Mouse (Mus musculus): Measurements from ENCODE around the gene Ncs1. TPM values are rescaled to one million over a fixed set of nuclear protein-coding genes. Genes with fewer than 3 reads are reported as not detected.

Gene Ncs1
- total and polyA plus RNA-seq, 3 experiments: 0.04 TPM; not detected in 2

DNA sequence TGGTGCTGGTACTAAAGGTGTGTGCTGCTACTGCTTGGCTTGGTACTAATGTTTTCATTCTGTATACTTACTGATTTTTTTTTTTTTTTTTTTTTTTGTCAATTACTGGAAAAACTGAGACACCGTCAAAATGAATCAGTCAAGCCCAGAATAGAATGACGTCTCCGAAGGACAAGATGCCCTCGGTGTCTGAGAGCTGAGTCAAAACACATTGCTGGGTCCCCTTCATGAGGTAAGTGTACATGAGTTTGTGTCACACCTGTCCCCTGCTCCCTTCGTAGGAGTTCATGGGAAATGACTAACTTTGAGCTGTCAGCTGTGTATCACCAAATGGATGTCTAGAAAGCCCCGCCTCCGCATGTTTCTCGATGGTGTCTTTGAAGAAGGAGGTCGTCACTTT is 57.6 kb downstream of the Ncs1 start:
- dilution Hi-C loops (cut with MboI; ENCODE audit: extremely low pct_ligation_motif_present, extremely low pct_unique_long_range_greater_than_20kb, low sequenced_read_pairs): no loop called here
- peaks cover 0 to 5% of the 10 kb centered on the region in 2 experiments; a peak in 1 of 4 replicates for H3K4me1 ChIP-seq (ENCODE audit: control insufficient read depth in 1 of 2, insufficient read depth in 2 of 2)

DNA sequence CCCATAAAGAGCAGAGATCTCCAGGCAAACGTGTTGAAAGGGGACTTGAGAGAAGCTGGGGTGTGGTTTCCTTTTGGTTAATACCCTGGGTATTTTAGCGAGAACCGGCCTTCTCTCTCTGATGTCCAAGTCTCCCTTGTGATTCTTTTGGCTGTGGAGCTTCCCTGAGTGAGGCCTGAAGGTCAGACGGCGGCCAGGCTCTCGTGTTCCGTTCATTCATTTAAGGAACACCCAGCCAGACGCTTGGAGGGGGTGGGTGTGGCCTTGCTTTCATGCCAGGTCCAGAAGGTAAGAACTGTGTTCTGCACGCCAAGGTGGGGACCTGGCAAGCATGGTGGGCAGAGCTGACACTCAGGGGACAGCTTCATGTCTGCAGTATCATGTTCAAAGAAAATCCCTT is 58.6 kb downstream of the Ncs1 start:
- H3K4me1 ChIP-seq (ENCODE audit: control insufficient read depth in 1 of 2, insufficient read depth in 2 of 2): no peaks in the 10 kb centered on the region
- no peak overlapping the region for H3K4me3 ChIP-seq (replicated peaks in 1 of 3; ENCODE audit: low read depth in 2 of 3, low read length in 2 of 3, poor library complexity in 1 of 3)
- no peak for DNase-seq (ENCODE audit: extremely low read depth)
- H3K9ac ChIP-seq (ENCODE audit: insufficient read depth, low read depth): no peak overlapping the region
- no peak overlapping the region for H3K4me2 ChIP-seq (ENCODE audit: insufficient read depth, low read depth, poor library complexity, severe bottlenecking)
- H3K27me3 ChIP-seq (replicated peaks): peaks cover 83% of the 10 kb centered on the region
- no peaks in the 10 kb centered on the region for H3K79me2 ChIP-seq (replicated peaks; ENCODE audit: control insufficient read depth, extremely low read depth, insufficient read depth, poor library complexity, severe bottlenecking)
- peaks cover 5% of the 10 kb centered on the region for H3K9me3 ChIP-seq (replicated peaks; ENCODE audit: low read length)
- no peaks in the 10 kb centered on the region for H3K36me3 ChIP-seq (replicated peaks in 1 of 2; ENCODE audit: control insufficient read depth in 1 of 2, insufficient read depth in 1 of 2, low read length in 1 of 2)
- in situ Hi-C loops (cut with MboI; ENCODE audit: low pct_ligation_motif_present, low pct_unique_long_range_greater_than_20kb, low sequenced_read_pairs) (no loop called here), dilution Hi-C loops (cut with MboI; ENCODE audit: extremely low pct_ligation_motif_present, extremely low pct_unique_long_range_greater_than_20kb, low sequenced_read_pairs) (no loop called here)
- TF ChIP-seq TBP (conservative IDR thresholded peaks at IDR 0.05; ENCODE audit: low read depth, low read length) (no peak), BHLHE40 (IDR thresholded peaks at IDR 0.05; ENCODE audit: low read depth, low read length) (no peak)
- H3K27ac ChIP-seq (ENCODE audit: insufficient read depth, low read depth): no peak overlapping the region

More for the DNA sequence above, 57.6 kb downstream of the Ncs1 start:
- Histone ChIP-seq H3K4me3 (replicated peaks in 1 of 3; ENCODE audit: low read depth in 2 of 3, low read length in 2 of 3, poor library complexity in 1 of 3) (no peak overlapping the region), H3K36me3 (replicated peaks in 1 of 2; ENCODE audit: control insufficient read depth in 1 of 2, insufficient read depth in 1 of 2, low read length in 1 of 2) (no peaks in the 10 kb centered on the region), H3K4me2 (ENCODE audit: insufficient read depth, low read depth, poor library complexity, severe bottlenecking) (no peak overlapping the region), H3K9me3 (replicated peaks; ENCODE audit: low read length) (peaks cover 3% of the 10 kb centered on the region), H3K9ac (ENCODE audit: insufficient read depth, low read depth) (no peak overlapping the region), H3K79me2 (replicated peaks; ENCODE audit: control insufficient read depth, extremely low read depth, insufficient read depth, poor library complexity, severe bottlenecking) (no peaks in the 10 kb centered on the region), H3K27me3 (replicated peaks) (peaks cover 86% of the 10 kb centered on the region), H3K27ac (ENCODE audit: insufficient read depth, low read depth) (no peak overlapping the region)
- TF ChIP-seq NRF1 (IDR thresholded peaks at IDR 0.05; ENCODE audit: low read depth, low read length) (no peak), E2F4 (IDR thresholded peaks at IDR 0.05; ENCODE audit: insufficient replicate concordance, low read depth, low read length) (no peak), MXI1 (IDR thresholded peaks at IDR 0.05; ENCODE audit: low read depth, low read length) (no peak), RAD21 (IDR thresholded peaks at IDR 0.05; ENCODE audit: low read depth, low read length) (no peak), BHLHE40 (IDR thresholded peaks at IDR 0.05; ENCODE audit: low read depth, low read length) (0 out of 2 replicates have a peak, but pooled peaks have one; percentile 29), MAFK (IDR thresholded peaks at IDR 0.05; ENCODE audit: insufficient replicate concordance, low read length) (no peak), KAT2A (IDR thresholded peaks at IDR 0.05; ENCODE audit: insufficient replicate concordance, low read length) (no peak), MEF2A (IDR thresholded peaks at IDR 0.05; ENCODE audit: borderline replicate concordance, low read depth, low read length) (peak; percentile 60; the same call in 1 of the 2 replicates), ETS1 (conservative IDR thresholded peaks at IDR 0.05; ENCODE audit: low read depth, low read length) (peak; percentile 72; the same call in 1 of the 2 replicates), PAX5 (IDR thresholded peaks at IDR 0.05; ENCODE audit: low read length) (no peak), ZMIZ1 (IDR thresholded peaks at IDR 0.05; ENCODE audit: low read depth, low read length) (no peak), TCF12 (IDR thresholded peaks at IDR 0.05; ENCODE audit: low read depth, low read length) (no peak), UBTF (IDR thresholded peaks at IDR 0.05; ENCODE audit: low read depth, low read length) (no peak), NELFE (IDR thresholded peaks at IDR 0.05; ENCODE audit: low read depth, low read length) (no peak), CHD2 (IDR thresholded peaks at IDR 0.05; ENCODE audit: low read length) (no peak), SMC3 (IDR thresholded peaks at IDR 0.05; ENCODE audit: low read depth, low read length) (no peak), POLR2A (IDR thresholded peaks at IDR 0.05; ENCODE audit: low read depth, low read length) (no peak), MYC (IDR thresholded peaks at IDR 0.05; ENCODE audit: low read depth, low read length) (no peak), MAX (IDR thresholded peaks at IDR 0.05; ENCODE audit: low read length) (no peak), IRF4 (IDR thresholded peaks at IDR 0.05; ENCODE audit: low read depth, low read length) (peak; percentile 35; the same call in 1 of the 2 replicates), RCOR1 (conservative IDR thresholded peaks at IDR 0.05; ENCODE audit: low read depth, low read length) (no peak), ZKSCAN1 (IDR thresholded peaks at IDR 0.05; ENCODE audit: borderline replicate concordance, low read depth, low read length) (no peak), ZNF384 (IDR thresholded peaks at IDR 0.05; ENCODE audit: low read depth, low read length) (peak; percentile 84), USF1 (IDR thresholded peaks at IDR 0.05; ENCODE audit: low read depth, low read length) (no peak), CTCF (conservative IDR thresholded peaks at IDR 0.05 in 1 of 2, IDR thresholded peaks at IDR 0.05 in 1 of 2; ENCODE audit: low read depth in 2 of 2, low read length in 2 of 2) (no peak)
- peak; percentile 21 for DNase-seq (ENCODE audit: extremely low read depth)
- in situ Hi-C loops (cut with MboI; ENCODE audit: low pct_ligation_motif_present, low pct_unique_long_range_greater_than_20kb, low sequenced_read_pairs): no loop called here
